Mouse (Mus musculus) liver, embryonic 11.5 days (tissue): ENCODE data around the gene Pnkp. TPM values are rescaled to one million over a fixed set of nuclear protein-coding genes. Genes with fewer than 3 reads are reported as not detected.

Experiments used
- ATAC-seq: fragments of 200-750 bp; cut with Nextera tagmentation; replicated peaks from 2 replicates; pipeline ENCODE4 v1.8.0; 2017; ENCODE audit warnings: moderate number of reproducible peaks, mild to moderate bottlenecking, moderate TSS enrichment, moderate library complexity; ENCODE audit not compliant: low FRiP score
- DNase-seq: peaks from one replicate; pipeline ENCODE4 v3.0.0-alpha.2; 2017; ENCODE audit warnings: low spot score
- H3K27ac ChIP-seq: fragments of 300-500 bp; sonication (generic); 2 replicates; pipeline ENCODE4 v1.5.1; 2014; ENCODE audit warnings: mild to moderate bottlenecking, low read depth, low read length, control low read depth
- H3K27me3 ChIP-seq: fragments of 300-500 bp; sonication (generic); replicated peaks from 2 replicates; pipeline ENCODE4 v1.6.1; 2014; ENCODE audit warnings: low read length, mixed read lengths; ENCODE audit not compliant: control insufficient read depth, insufficient read depth
- H3K36me3 ChIP-seq: fragments of 300-500 bp; sonication (generic); 2 replicates; pipeline ENCODE4 v1.6.1; 2014; ENCODE audit warnings: mild to moderate bottlenecking, low read length, moderate library complexity, mixed read lengths; ENCODE audit not compliant: control insufficient read depth, insufficient read depth
- H3K4me1 ChIP-seq: fragments of 300-500 bp; sonication (generic); replicated peaks from 2 replicates; pipeline ENCODE4 v1.6.1; 2014; ENCODE audit warnings: low read length, mixed read lengths; ENCODE audit not compliant: control insufficient read depth, insufficient read depth
- H3K4me2 ChIP-seq: fragments of 300-500 bp; sonication (generic); 2 replicates; pipeline ENCODE4 v1.6.1; 2014; ENCODE audit warnings: mild to moderate bottlenecking, control low read depth, moderate library complexity
- H3K4me3 ChIP-seq: fragments of 300-500 bp; sonication (generic); 2 replicates; pipeline ENCODE4 v1.5.1; 2014; ENCODE audit warnings: low read depth, low read length, control low read depth
- H3K9ac ChIP-seq: fragments of 300-500 bp; sonication (generic); 2 replicates; pipeline ENCODE4 v1.6.1; 2014; ENCODE audit warnings: low read depth, low read length, control low read depth
- H3K9me3 ChIP-seq: fragments of 300-500 bp; sonication (generic); 2 replicates; pipeline ENCODE4 v1.6.1; 2016; ENCODE audit warnings: low read length, inconsistent platforms, mixed read lengths; ENCODE audit not compliant: control insufficient read depth
- WGBS: fragments of 180-500 bp; shearing (Covaris S2); extraction: QIAGEN DNeasy Blood & Tissue Kit; methylation state at CpG from one replicate; pipeline ENCODE4 v1.1.7; 2014; 5-methylcytosine and 5-hydroxymethylcytosine counted together
- polyA plus RNA-seq: library from polyadenylated mRNA; unstranded; fragments of >200 nt; fragmentation: Nextera tagmentation; extraction: Ambion mirVana; gene quantifications from 2 replicates; pipeline ENCODE4 v1.2.1, GENCODE M21; 2014

The Pnkp gene
- polyA plus RNA-seq = 30.9 and 32.5 TPM in 2 replicates

GRCm38 (mm10) chr7:44857042-44857552 lies at the start of gene Pnkp:
Pnkp (plus strand) TSS chr7:44857139.
- Histone ChIP-seq H3K9ac (peak within 1 kb of the TSS; percentile 83), H3K9me3 (no peaks in the 10 kb centered on the region), H3K4me3 (peak within 1 kb of the TSS; percentile 91), H3K4me2 (peak within 1 kb of the TSS; percentile 93), H3K4me1 (peaks cover 50% of the 10 kb centered on the region), H3K27ac (peak within 1 kb of the TSS; percentile 97), H3K27me3 (no peaks in the 10 kb centered on the region), H3K36me3 (peaks cover 13% of the 10 kb centered on the region)
- peak; percentile 86 for DNase-seq
- ATAC-seq = peak; percentile 16
- WGBS = under 1% methylated on average over 32 of the region's 32 CpGs

- DNase-seq = peak; percentile 3
- 71% methylated on average over 2 of the region's 2 CpGs for WGBS
These were observed 48.0 kb upstream of the Pnkp start for GRCm38 (mm10) chr7:44808927-44809326.

DNA sequence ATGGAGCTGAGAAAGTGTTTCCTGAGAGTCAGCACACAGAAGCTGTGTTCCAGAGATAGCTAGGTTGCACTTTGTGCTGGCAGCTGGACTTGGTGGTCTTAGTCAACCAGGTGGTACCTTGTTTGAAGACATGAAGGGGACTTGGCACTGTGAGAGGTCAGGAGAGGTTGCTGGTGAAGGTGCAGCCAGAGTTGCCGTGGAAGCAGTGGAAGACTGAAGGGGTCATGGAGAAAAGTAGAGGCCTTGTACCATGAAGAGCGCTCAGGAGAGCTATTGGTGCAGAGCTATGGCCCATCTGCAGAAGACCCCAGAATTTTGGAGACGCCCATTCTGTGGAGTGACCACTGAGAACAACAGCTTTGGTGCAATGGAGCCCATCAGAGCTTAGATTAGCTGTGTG lies 47.5 kb upstream of the Pnkp start:
- H3K27me3 ChIP-seq = no peaks in the 10 kb centered on the region
- DNase-seq (peak; percentile 23), ATAC-seq (no peak)
- no peak overlapping the region for H3K4me3 ChIP-seq
- H3K36me3 ChIP-seq = peaks cover 8% of the 10 kb centered on the region
- no peak overlapping the region for H3K4me2 ChIP-seq
- 75% methylated on average over 3 of the region's 3 CpGs for WGBS
- H3K4me1 ChIP-seq = no peaks in the 10 kb centered on the region
- H3K27ac ChIP-seq = no peak overlapping the region
- H3K9me3 ChIP-seq = no peaks in the 10 kb centered on the region
- no peak overlapping the region for H3K9ac ChIP-seq

More at GRCm38 (mm10) chr7:44808927-44809326, 48.0 kb upstream of the Pnkp start:
- H3K9me3 ChIP-seq = no peaks in the 10 kb centered on the region
- no peak overlapping the region for H3K27ac ChIP-seq
- no peaks in the 10 kb centered on the region for H3K4me1 ChIP-seq
- no peak for ATAC-seq
- no peak overlapping the region for H3K4me2 ChIP-seq
- H3K27me3 ChIP-seq = no peaks in the 10 kb centered on the region
- H3K4me3 ChIP-seq = no peak overlapping the region
- no peak overlapping the region for H3K9ac ChIP-seq
- H3K36me3 ChIP-seq = peaks cover 8% of the 10 kb centered on the region

- no peak for ATAC-seq
These were observed 46.6 kb upstream of the Pnkp start for GRCm38 (mm10) chr7:44810365-44810764.

DNA sequence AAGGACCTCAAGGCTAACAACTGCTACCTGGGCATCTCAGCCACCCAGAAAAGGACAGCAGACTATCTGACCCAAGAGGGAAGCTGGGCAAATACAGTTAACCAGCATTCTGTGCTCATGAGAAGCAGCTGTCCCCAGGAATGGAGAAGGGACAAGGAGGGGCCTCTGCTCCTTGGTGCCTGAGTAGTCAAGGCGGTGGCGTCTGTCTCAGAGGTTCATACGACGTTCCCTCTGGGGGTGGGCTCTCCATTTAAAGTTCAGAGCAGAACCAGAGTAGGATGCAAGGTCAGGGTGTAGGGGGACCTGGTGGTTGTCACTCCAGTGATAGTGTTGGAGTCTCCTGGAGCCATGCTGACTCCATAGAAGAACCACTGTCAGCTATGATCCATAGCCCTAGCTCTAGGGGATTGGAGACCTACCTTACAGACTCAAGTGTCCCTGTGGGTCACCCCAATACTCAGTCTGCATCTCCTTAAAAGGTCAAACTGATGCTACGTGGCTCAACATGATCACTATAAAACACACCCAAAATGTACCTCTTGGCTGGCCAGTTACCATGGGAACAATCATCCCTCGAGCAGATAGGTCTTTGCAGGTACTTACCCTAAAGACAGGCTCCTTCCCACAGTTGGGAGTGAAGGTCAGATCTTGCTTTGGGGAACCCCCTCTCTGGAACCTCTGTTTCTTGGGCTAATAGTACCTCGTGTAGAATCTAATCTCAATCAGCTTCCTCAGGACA lies 46.0 kb upstream of the Pnkp start:
- ATAC-seq = no peak
- Histone ChIP-seq H3K4me2 (no peak overlapping the region), H3K4me3 (no peak overlapping the region), H3K27ac (no peak overlapping the region), H3K4me1 (peaks cover 5% of the 10 kb centered on the region), H3K9me3 (no peaks in the 10 kb centered on the region), H3K27me3 (no peaks in the 10 kb centered on the region), H3K9ac (no peak overlapping the region), H3K36me3 (peaks cover 8% of the 10 kb centered on the region)
- no peak for DNase-seq
- WGBS = 81% methylated on average over 7 of the region's 7 CpGs

More at GRCm38 (mm10) chr7:44810365-44810764, 46.6 kb upstream of the Pnkp start:
- H3K36me3 ChIP-seq = peaks cover 8% of the 10 kb centered on the region
- peaks cover 5% of the 10 kb centered on the region for H3K4me1 ChIP-seq
- no peak overlapping the region for H3K4me2 ChIP-seq
- no peak overlapping the region for H3K27ac ChIP-seq
- no peaks in the 10 kb centered on the region for H3K27me3 ChIP-seq
- no peak overlapping the region for H3K9ac ChIP-seq
- H3K9me3 ChIP-seq = no peaks in the 10 kb centered on the region
- DNase-seq = no peak
- H3K4me3 ChIP-seq = no peak overlapping the region
- WGBS = 72% methylated on average over 4 of the region's 4 CpGs

DNA sequence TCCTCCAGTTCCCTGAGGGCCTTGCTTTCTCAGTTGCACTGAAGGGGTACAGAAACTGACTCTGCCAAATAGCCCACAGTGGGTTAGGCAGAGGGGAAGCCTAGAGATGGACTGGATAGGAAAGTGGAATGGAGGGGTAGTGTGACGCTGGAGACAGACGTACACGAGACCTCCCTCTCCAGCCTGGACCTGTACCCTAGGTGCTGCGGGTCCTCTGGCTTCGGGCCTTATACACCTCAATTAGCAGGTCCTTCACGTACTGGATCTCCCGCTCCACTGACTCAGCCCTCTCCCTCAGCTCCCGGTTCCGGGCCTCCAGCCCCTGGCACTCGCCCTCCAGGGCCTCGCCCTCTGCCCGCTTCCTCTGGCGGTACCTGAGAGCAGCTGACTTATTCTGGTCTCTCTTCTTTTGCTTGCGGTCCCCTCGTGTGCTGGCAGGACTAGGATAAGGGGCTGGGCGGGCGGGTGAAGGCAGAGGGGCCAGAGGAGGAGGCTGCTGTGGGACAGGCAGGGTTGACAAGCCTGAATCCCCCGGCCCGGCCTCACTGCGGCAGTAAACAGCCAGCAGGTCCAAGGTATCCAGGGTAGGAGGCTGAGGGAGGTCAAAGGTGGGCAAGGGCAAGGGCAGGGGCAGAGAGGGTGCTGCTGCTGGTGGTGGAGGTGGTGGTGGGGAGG lies 44.2 kb upstream of the Pnkp start:
- peaks cover 10% of the 10 kb centered on the region for H3K4me1 ChIP-seq
- peaks cover 8% of the 10 kb centered on the region for H3K36me3 ChIP-seq
- no peak overlapping the region for H3K4me2 ChIP-seq
- DNase-seq (no peak), ATAC-seq (no peak)
- 87% methylated on average over 20 of the region's 20 CpGs for WGBS
- no peak overlapping the region for H3K4me3 ChIP-seq
- no peaks in the 10 kb centered on the region for H3K27me3 ChIP-seq
- no peaks in the 10 kb centered on the region for H3K9me3 ChIP-seq
- H3K9ac ChIP-seq = no peak overlapping the region
- H3K27ac ChIP-seq = no peak overlapping the region

GRCm38 (mm10) chr7:44813985-44814384 lies 43.0 kb upstream of the Pnkp start:
- no peak overlapping the region for H3K27ac ChIP-seq
- H3K27me3 ChIP-seq = no peaks in the 10 kb centered on the region
- no peaks in the 10 kb centered on the region for H3K9me3 ChIP-seq
- H3K4me1 ChIP-seq = peaks cover 21% of the 10 kb centered on the region
- no peak overlapping the region for H3K9ac ChIP-seq
- ATAC-seq (no peak), DNase-seq (peak; percentile 20)
- 0 out of 2 replicates have a peak overlapping the region, but pooled peaks have one; percentile 4 for H3K4me2 ChIP-seq
- no peak overlapping the region for H3K4me3 ChIP-seq
- H3K36me3 ChIP-seq = peaks cover 14% of the 10 kb centered on the region
- 94% methylated on average over 3 of the region's 3 CpGs for WGBS

GRCm38 (mm10) chr7:44814423-44814822 lies 42.5 kb upstream of the Pnkp start:
- Histone ChIP-seq H3K27me3 (no peaks in the 10 kb centered on the region), H3K9me3 (no peaks in the 10 kb centered on the region), H3K27ac (no peak overlapping the region), H3K4me1 (peaks cover 25% of the 10 kb centered on the region), H3K4me3 (no peak overlapping the region), H3K4me2 (peak overlapping the region; percentile 99), H3K9ac (no peak overlapping the region), H3K36me3 (peaks cover 14% of the 10 kb centered on the region)
- 89% methylated on average over 4 of the region's 4 CpGs for WGBS
- DNase-seq (peak; percentile 22), ATAC-seq (no peak)
